Comparison of ENCODE assay signal across 14 mouse cellular contexts in genomic region chr3:136741659-136742058, GRCm38 (mm10).
DNase-seq lines count a peak whose midpoint lies in the region; ATAC-seq and TF ChIP-seq lines count a peak whose summit lies in the region.
"Had no signal": no experiment of that assay in that cellular context is flagged by ENCODE, and none has a peak within 500 bp of the region (broad histone marks: within the 10 kb centered on the region; RNA-seq: fewer than 3 reads in every experiment).

No protein-coding gene starts in this region.

- DNase-seq in heart, adult 18-20 months: no peak
- DNase-seq in liver, postnatal 0 days: no peak
- DNase-seq in A20 (ENCODE audit: low read depth, low spot score) (peak; percentile 30), R1 (ENCODE audit: low read depth, low spot score) (peak; percentile 65)
- DNase-seq in forebrain, embryonic 10.5 days (ENCODE audit: extremely low spot score, low spot score): no peak
- DNase-seq: cerebellum, adult 18-20 months; heart, postnatal 4 days; liver, embryonic 13.5 days; thymus, postnatal 25 days had no signal

- peak; percentile 55; the same call in 1 of the 2 replicates for ATAC-seq in heart, embryonic 12.5 days (ENCODE audit: insufficient number of reproducible peaks, low FRiP score)
- ATAC-seq in liver, postnatal 0 days: no peak
- no peak for ATAC-seq in liver, embryonic 12.5 days
- ATAC-seq: forebrain, embryonic 13.5 days; intestine, postnatal 0 days had no signal

- WGBS in heart, embryonic 12.5 days: 42% methylated on average over 5 of the region's 5 CpGs
- WGBS in liver, postnatal 0 days (ENCODE audit: insufficient replicate concordance): 64% methylated on average over 5 of the region's 5 CpGs
- WGBS in liver, embryonic 12.5 days (ENCODE audit: insufficient replicate concordance): 76% methylated on average over 5 of the region's 5 CpGs
- 73% methylated on average over 5 of the region's 5 CpGs for WGBS in forebrain, embryonic 10.5 days

- H3K4me1 ChIP-seq in heart, embryonic 12.5 days (replicated peaks): peaks cover 40% of the 10 kb centered on the region
- H3K4me1 ChIP-seq in liver, postnatal 0 days (ENCODE audit: insufficient read depth): peaks cover 34% of the 10 kb centered on the region
- peaks cover 31% of the 10 kb centered on the region for H3K4me1 ChIP-seq in liver, embryonic 12.5 days
- peaks cover 10% of the 10 kb centered on the region for H3K4me1 ChIP-seq in forebrain, embryonic 10.5 days

- no peak for TF ChIP-seq CTCF in liver, postnatal 0 days (IDR thresholded peaks at IDR 0.05; ENCODE audit: low read depth)

- H3K9ac ChIP-seq in heart, embryonic 12.5 days: no peak overlapping the region
- no peak overlapping the region for H3K9ac ChIP-seq in liver, postnatal 0 days (replicated peaks)
- no peak overlapping the region for H3K9ac ChIP-seq in liver, embryonic 12.5 days
- H3K9ac ChIP-seq: forebrain, embryonic 13.5 days; liver, embryonic 13.5 days had no signal

- no peaks in the 10 kb centered on the region for H3K36me3 ChIP-seq in heart, embryonic 12.5 days
- H3K36me3 ChIP-seq in liver, postnatal 0 days (replicated peaks; ENCODE audit: insufficient read depth, low read length): no peaks in the 10 kb centered on the region
- no peaks in the 10 kb centered on the region for H3K36me3 ChIP-seq in liver, embryonic 12.5 days
- no peaks in the 10 kb centered on the region for H3K36me3 ChIP-seq in forebrain, embryonic 10.5 days (replicated peaks)
- H3K36me3 ChIP-seq: liver, embryonic 13.5 days had no signal

- peak overlapping the region; percentile 59 for H3K27ac ChIP-seq in heart, embryonic 12.5 days (ENCODE audit: poor library complexity, severe bottlenecking)
- H3K27ac ChIP-seq in liver, postnatal 0 days (ENCODE audit: low read depth): 0 out of 2 replicates have a peak overlapping the region, but pooled peaks have one; percentile 5
- no peak overlapping the region for H3K27ac ChIP-seq in liver, embryonic 12.5 days
- H3K27ac ChIP-seq in forebrain, embryonic 10.5 days: no peak overlapping the region
- H3K27ac ChIP-seq: forebrain, embryonic 13.5 days; liver, embryonic 13.5 days; stomach, postnatal 0 days had no signal

- H3K27me3 ChIP-seq in heart, embryonic 12.5 days (replicated peaks): no peaks in the 10 kb centered on the region
- H3K27me3 ChIP-seq in liver, postnatal 0 days (ENCODE audit: insufficient read depth, low read length): no peaks in the 10 kb centered on the region
- H3K27me3 ChIP-seq in liver, embryonic 12.5 days (replicated peaks): no peaks in the 10 kb centered on the region
- peaks cover 4% of the 10 kb centered on the region; the same call in 1 of the 2 replicates for H3K27me3 ChIP-seq in forebrain, embryonic 10.5 days (ENCODE audit: poor library complexity, severe bottlenecking)
- H3K27me3 ChIP-seq: forebrain, embryonic 13.5 days; liver, embryonic 13.5 days had no signal

- H3K4me3 ChIP-seq in heart, embryonic 12.5 days: no peak overlapping the region
- no peak overlapping the region for H3K4me3 ChIP-seq in liver, postnatal 0 days (ENCODE audit: low read depth, low read length)
- no peak overlapping the region for H3K4me3 ChIP-seq in liver, embryonic 12.5 days
- H3K4me3 ChIP-seq in forebrain, embryonic 10.5 days: no peak overlapping the region
- H3K4me3 ChIP-seq: forebrain, embryonic 13.5 days; liver, embryonic 13.5 days had no signal

- no peaks in the 10 kb centered on the region for H3K9me3 ChIP-seq in heart, embryonic 12.5 days (replicated peaks)
- H3K9me3 ChIP-seq in liver, postnatal 0 days (ENCODE audit: low read length): no peaks in the 10 kb centered on the region
- H3K9me3 ChIP-seq in liver, embryonic 12.5 days (replicated peaks): no peaks in the 10 kb centered on the region
- no peaks in the 10 kb centered on the region for H3K9me3 ChIP-seq in forebrain, embryonic 10.5 days
- H3K9me3 ChIP-seq: forebrain, embryonic 13.5 days; liver, embryonic 13.5 days had no signal

- H3K4me2 ChIP-seq in heart, embryonic 12.5 days: peak overlapping the region; percentile 49
- no peak overlapping the region for H3K4me2 ChIP-seq in liver, postnatal 0 days (ENCODE audit: low read depth, low read length)
- H3K4me2 ChIP-seq in liver, embryonic 12.5 days: no peak overlapping the region
- H3K4me2 ChIP-seq: forebrain, embryonic 13.5 days; liver, embryonic 13.5 days had no signal

- TF ChIP-seq EP300 in liver, postnatal 0 days (IDR thresholded peaks at IDR 0.05; ENCODE audit: low read depth): no peak

Comparison
In these comparisons a context has a peak if more than half of its experiments do, and no peak if none do; other contexts are left out.
1. H3K27ac ChIP-seq: peak in heart, embryonic 12.5 days (single experiment) and liver, postnatal 0 days (single experiment); none in liver, embryonic 12.5 days (single experiment) and forebrain, embryonic 10.5 days (single experiment).
2. DNase-seq: peak in A20 (single experiment) and R1 (single experiment); none in heart, adult 18-20 months (0 of 2), liver, postnatal 0 days (single experiment) and forebrain, embryonic 10.5 days (single experiment).